Mouse (Mus musculus): ENCODE results near the gene Osbpl10. TPM values are rescaled to one million over a fixed set of nuclear protein-coding genes. Genes with fewer than 3 reads are reported as not detected.

Osbpl10 gene
- total and polyA plus RNA-seq, 3 experiments, result 0.19 TPM; not detected in 2

- Histone ChIP-seq H3K36me3 (replicated peaks in 1 of 2; ENCODE audit: control insufficient read depth in 1 of 2, insufficient read depth in 1 of 2, low read length in 1 of 2) (no peaks in the 10 kb centered on the region), H3K27me3 (replicated peaks) (no peaks in the 10 kb centered on the region), H3K4me3 (replicated peaks in 1 of 3; ENCODE audit: low read depth in 2 of 3, low read length in 2 of 3, poor library complexity in 1 of 3) (no peak overlapping the region), H3K9ac (ENCODE audit: insufficient read depth, low read depth) (no peak overlapping the region), H3K79me2 (replicated peaks; ENCODE audit: control insufficient read depth, extremely low read depth, insufficient read depth, poor library complexity, severe bottlenecking) (no peaks in the 10 kb centered on the region), H3K4me1 (ENCODE audit: control insufficient read depth in 1 of 2, insufficient read depth in 2 of 2) (no peaks in the 10 kb centered on the region), H3K4me2 (ENCODE audit: insufficient read depth, low read depth, poor library complexity, severe bottlenecking) (no peak overlapping the region), H3K27ac (ENCODE audit: insufficient read depth, low read depth) (no peak overlapping the region), H3K9me3 (replicated peaks; ENCODE audit: low read length) (peaks cover 4% of the 10 kb centered on the region)
- DNase-seq (ENCODE audit: extremely low read depth), result no peak
- no peak for TF ChIP-seq TCF12 (IDR thresholded peaks at IDR 0.05; ENCODE audit: low read depth, low read length)
- TF ChIP-seq MAX (IDR thresholded peaks at IDR 0.05; ENCODE audit: low read length), result no peak
- no peak for TF ChIP-seq MXI1 (IDR thresholded peaks at IDR 0.05; ENCODE audit: low read depth, low read length)
- no peak for TF ChIP-seq ELF1 (IDR thresholded peaks at IDR 0.05; ENCODE audit: low read depth, low read length)
- no peak for TF ChIP-seq ETS1 (conservative IDR thresholded peaks at IDR 0.05; ENCODE audit: low read depth, low read length)
- TF ChIP-seq POLR2A (IDR thresholded peaks at IDR 0.05; ENCODE audit: low read depth, low read length), result no peak
- TF ChIP-seq CHD1 (IDR thresholded peaks at IDR 0.05; ENCODE audit: low read depth, low read length), result no peak
- in situ Hi-C loops (cut with MboI; ENCODE audit: low pct_ligation_motif_present, low pct_unique_long_range_greater_than_20kb, low sequenced_read_pairs) (no loop called here), dilution Hi-C loops (cut with MboI; ENCODE audit: extremely low pct_ligation_motif_present, extremely low pct_unique_long_range_greater_than_20kb, low sequenced_read_pairs) (no loop called here)
These were observed 20.8 kb downstream of the Osbpl10 start for GRCm38 (mm10) chr9:114999010-114999770.

GRCm38 (mm10) chr9:114999771-115000146, 21.4 kb downstream of the Osbpl10 start:
- Histone ChIP-seq H3K9ac (ENCODE audit: insufficient read depth, low read depth) (no peak overlapping the region), H3K4me2 (ENCODE audit: insufficient read depth, low read depth, poor library complexity, severe bottlenecking) (no peak overlapping the region), H3K79me2 (replicated peaks; ENCODE audit: control insufficient read depth, extremely low read depth, insufficient read depth, poor library complexity, severe bottlenecking) (no peaks in the 10 kb centered on the region), H3K36me3 (replicated peaks in 1 of 2; ENCODE audit: control insufficient read depth in 1 of 2, insufficient read depth in 1 of 2, low read length in 1 of 2) (no peaks in the 10 kb centered on the region), H3K4me1 (ENCODE audit: control insufficient read depth in 1 of 2, insufficient read depth in 2 of 2) (no peaks in the 10 kb centered on the region), H3K4me3 (replicated peaks in 1 of 3; ENCODE audit: low read depth in 2 of 3, low read length in 2 of 3, poor library complexity in 1 of 3) (no peak overlapping the region), H3K9me3 (replicated peaks; ENCODE audit: low read length) (peaks cover 4% of the 10 kb centered on the region), H3K27me3 (replicated peaks) (no peaks in the 10 kb centered on the region), H3K27ac (ENCODE audit: insufficient read depth, low read depth) (no peak overlapping the region)
- dilution Hi-C loops (cut with MboI; ENCODE audit: extremely low pct_ligation_motif_present, extremely low pct_unique_long_range_greater_than_20kb, low sequenced_read_pairs), result no loop called here
- TF ChIP-seq KAT2A (IDR thresholded peaks at IDR 0.05; ENCODE audit: insufficient replicate concordance, low read length) (no peak), MAX (IDR thresholded peaks at IDR 0.05; ENCODE audit: low read length) (no peak), JUND (conservative IDR thresholded peaks at IDR 0.05; ENCODE audit: low read depth, low read length) (no peak), POLR2AphosphoS2 (IDR thresholded peaks at IDR 0.05; ENCODE audit: low read depth, low read length) (no peak), ELF1 (IDR thresholded peaks at IDR 0.05; ENCODE audit: low read depth, low read length) (no peak), USF2 (conservative IDR thresholded peaks at IDR 0.05; ENCODE audit: low read depth, low read length) (no peak), TCF12 (IDR thresholded peaks at IDR 0.05; ENCODE audit: low read depth, low read length) (no peak), JUN (IDR thresholded peaks at IDR 0.05; ENCODE audit: insufficient read depth, low read depth, low read length) (no peak), POLR2A (IDR thresholded peaks at IDR 0.05; ENCODE audit: low read depth, low read length) (no peak), CHD2 (IDR thresholded peaks at IDR 0.05; ENCODE audit: low read length) (no peak), IRF4 (IDR thresholded peaks at IDR 0.05; ENCODE audit: low read depth, low read length) (no peak), SIN3A (IDR thresholded peaks at IDR 0.05; ENCODE audit: low read length) (no peak), MAFK (IDR thresholded peaks at IDR 0.05; ENCODE audit: insufficient replicate concordance, low read length) (no peak), ZKSCAN1 (IDR thresholded peaks at IDR 0.05; ENCODE audit: borderline replicate concordance, low read depth, low read length) (no peak), UBTF (IDR thresholded peaks at IDR 0.05; ENCODE audit: low read depth, low read length) (no peak)
- DNase-seq (ENCODE audit: extremely low read depth), result no peak
- in situ Hi-C loops (cut with MboI; ENCODE audit: low pct_ligation_motif_present, low pct_unique_long_range_greater_than_20kb, low sequenced_read_pairs), result no loop called here

Data from CH12.LX (cell line).